Mouse (Mus musculus) brain, embryonic 14.5 days (tissue): Measurements from ENCODE around the gene Pla2g2c. TPM values are rescaled to one million over a fixed set of nuclear protein-coding genes. Genes with fewer than 3 reads are reported as not detected.

Source experiments
- DNase-seq: peaks from one replicate; pipeline ENCODE4 v3.0.0-alpha.2; 2011; ENCODE audit warnings: low read depth
- CTCF ChIP-seq: fragments of 200-500 bp; IDR thresholded peaks from 2 replicates; pipeline ENCODE4 v1.5.1; 2012; ENCODE audit warnings: inconsistent platforms, mild to moderate bottlenecking, moderate library complexity, borderline replicate concordance; ENCODE audit not compliant: insufficient read depth, insufficient read length; ENCODE audit errors: extremely low read depth
- POLR2A ChIP-seq: fragments of 200-500 bp; IDR thresholded peaks from 2 replicates; pipeline ENCODE4 v1.6.1; 2012; ENCODE audit warnings: mild to moderate bottlenecking, inconsistent platforms, borderline replicate concordance; ENCODE audit not compliant: poor library complexity, insufficient read depth, insufficient read length, severe bottlenecking; ENCODE audit errors: extremely low read depth
- polyA plus RNA-seq: library from polyadenylated mRNA; depleted of rRNA; stranded (reverse); fragments of >200 nt; gene quantifications from 2 replicates; pipeline ENCODE4 v1.2.3, GENCODE M21; 2012

The Pla2g2c gene
- polyA plus RNA-seq, 1 experiment = 0.63 TPM

DNA sequence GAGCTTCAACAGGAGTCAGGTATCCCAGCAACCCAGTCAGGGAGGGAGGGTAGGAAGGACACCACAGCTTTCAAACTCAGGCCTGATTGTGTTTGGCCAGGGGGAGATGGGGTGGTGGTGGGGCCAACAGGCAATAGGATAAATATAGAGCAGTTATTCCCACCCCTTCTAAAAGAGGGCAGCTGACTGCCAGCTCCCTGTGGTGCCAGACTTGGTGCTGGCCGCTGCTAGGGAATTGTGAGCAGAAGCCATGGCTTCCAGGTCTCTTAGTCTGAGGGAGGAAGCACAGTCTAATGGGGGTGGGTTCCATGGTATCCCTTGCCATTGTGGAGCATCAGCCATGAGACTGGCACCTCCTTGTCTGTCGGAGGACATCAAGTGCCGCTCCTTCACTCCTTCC lies 29.0 kb downstream of the Pla2g2c start:
- no peak for DNase-seq
- TF ChIP-seq CTCF (no peak), POLR2A (no peak)

DNA sequence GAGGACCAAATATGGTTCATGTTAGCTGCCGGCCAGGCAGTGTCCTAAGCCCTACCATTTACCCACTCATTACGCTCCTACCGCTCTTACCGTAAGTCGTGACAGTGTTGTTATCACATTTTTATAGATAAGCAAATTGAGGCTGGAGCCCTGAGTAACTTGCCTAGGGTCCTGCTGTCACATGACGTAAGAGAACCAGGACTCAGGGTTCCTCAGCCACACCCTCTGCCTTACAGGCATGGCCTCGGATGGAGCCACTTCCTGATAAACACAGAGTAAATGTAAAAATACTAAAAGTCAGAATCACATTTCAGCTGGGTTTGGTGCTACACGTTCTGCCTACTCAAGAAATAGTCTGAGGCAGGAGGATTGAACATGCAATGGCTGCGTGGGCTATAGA lies 29.8 kb downstream of the Pla2g2c start:
- TF ChIP-seq POLR2A (no peak), CTCF (no peak)
- DNase-seq = no peak

DNA sequence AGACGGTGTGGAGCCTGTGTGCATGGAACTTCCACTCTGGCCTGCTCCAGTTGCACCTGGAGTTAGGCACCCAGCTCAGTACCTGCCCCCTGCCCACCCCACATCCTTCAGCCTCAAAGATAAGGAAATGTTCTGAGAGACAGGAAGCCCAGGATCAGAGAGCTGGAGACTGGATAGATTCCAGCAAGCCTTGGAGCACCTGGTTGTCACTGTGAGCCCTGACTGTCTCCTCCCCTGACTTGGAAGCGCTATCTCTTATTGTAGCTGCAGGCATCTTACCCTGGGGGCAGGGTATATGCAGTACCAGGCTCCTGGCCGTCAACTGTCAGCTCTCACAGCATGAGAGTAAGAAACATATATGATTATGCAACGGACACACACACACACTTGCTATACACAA lies 30.8 kb downstream of the Pla2g2c start:
- DNase-seq = peak; percentile 9
- no peak for TF ChIP-seq POLR2A
- TF ChIP-seq CTCF = no peak

DNA sequence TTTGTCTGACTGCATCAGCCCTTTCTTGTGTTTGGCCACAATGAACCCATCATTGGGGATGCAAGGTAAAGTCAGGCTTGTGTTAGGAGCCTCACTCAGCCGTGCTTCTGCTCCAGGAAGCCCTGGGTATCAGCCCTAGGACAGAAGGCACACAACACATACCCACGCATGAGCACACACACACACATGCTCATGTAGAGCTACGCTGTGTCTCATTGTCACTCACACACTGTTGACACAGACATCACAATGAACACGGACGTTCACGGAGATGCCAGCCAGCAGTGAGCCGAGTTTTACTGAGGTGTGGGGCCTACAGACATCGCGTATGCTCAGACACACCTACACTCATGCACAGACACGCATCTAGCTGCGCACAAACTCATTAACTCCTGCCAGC lies 31.4 kb downstream of the Pla2g2c start:
- DNase-seq = peak; percentile 4

DNA sequence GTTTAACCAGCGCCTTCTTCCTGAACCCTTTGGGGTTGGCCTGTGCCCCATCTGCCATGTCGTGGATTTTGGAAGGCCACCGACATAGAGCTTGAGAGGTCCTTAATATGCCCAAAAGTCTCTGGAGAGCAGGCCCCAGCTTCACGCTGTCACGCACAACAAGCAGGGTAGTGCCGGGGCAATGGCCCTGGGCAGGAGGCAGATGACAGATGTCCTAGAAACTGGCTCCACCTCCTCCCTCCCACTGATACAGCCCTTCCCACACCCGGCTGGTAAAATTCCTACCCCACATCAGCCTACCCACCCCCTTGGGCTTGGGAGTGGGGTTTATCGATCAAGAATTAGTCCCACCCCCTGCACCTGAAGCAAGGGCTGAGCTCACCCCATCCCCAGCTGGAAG lies 32.8 kb downstream of the Pla2g2c start, which contains the start of gene Pla2g2f:
Gene Pla2g2f (minus strand): TSS at position 211 of the 400 bp plus-strand sequence.
- TF ChIP-seq CTCF = no peak
- no peak for TF ChIP-seq POLR2A
- DNase-seq = no peak

More for the DNA sequence above, 31.4 kb downstream of the Pla2g2c start:
- no peak for TF ChIP-seq POLR2A
- TF ChIP-seq CTCF = no peak

DNA sequence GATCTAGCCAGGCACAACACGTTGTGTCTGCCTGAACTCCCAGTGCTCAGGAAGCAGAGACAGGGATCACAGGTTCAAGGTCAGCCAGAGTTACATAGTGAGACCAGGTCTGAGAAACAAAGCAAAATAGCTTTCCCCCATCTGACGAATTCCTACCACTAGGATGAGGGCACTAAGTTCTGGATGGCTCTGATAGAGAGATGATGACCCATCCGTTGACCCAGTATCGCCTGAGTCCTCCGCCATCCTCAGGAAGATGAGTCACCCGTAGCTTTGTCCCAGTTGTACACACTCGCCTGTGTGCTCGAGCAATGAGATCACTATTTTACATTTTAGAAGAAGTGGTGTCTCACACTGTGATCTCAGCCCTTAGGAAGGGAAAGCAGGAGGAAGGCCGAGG lies 37.7 kb downstream of the Pla2g2c start:
- TF ChIP-seq CTCF (no peak), POLR2A (no peak)
- DNase-seq = no peak

DNA sequence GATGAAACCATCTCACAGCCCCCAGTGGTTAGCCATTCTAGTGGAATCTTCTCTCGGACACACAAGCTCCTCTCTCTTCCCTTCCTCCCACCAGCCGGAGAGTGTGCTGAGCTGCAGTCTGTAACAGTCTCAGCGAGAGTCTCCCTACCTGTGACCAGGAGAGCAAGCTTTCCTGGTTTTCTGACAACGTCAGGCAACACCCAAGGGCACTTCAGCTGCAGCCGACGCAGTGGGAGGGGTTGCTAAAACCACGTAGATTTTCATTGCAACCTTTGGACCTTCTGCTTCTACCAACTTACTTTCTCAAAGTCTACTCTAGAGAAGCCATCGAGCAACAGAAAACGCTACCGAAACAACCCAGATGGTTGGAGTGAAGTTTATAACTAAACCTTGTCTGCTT lies 47.4 kb downstream of the Pla2g2c start:
- DNase-seq = no peak
- TF ChIP-seq POLR2A (no peak), CTCF (no peak)

DNA sequence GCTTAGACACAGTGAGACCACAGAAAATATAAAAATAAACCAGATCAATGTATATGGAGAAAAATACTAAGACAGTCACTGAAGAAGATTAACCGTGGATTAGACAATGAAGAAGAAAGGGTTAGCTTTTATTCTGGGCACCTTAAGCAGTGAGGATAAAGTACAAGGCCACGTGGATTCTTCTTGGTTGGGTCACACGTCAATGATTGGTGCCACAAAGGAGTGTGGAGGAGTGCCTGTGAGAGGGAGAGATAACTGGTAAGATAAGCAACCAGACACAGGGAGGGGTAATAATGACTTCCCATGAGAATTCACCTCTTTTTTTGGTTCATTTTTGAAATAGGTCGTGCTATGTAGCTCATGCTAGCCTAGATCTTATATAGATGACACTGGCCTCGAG lies 47.8 kb downstream of the Pla2g2c start:
- TF ChIP-seq CTCF (no peak), POLR2A (no peak)
- DNase-seq = no peak

DNA sequence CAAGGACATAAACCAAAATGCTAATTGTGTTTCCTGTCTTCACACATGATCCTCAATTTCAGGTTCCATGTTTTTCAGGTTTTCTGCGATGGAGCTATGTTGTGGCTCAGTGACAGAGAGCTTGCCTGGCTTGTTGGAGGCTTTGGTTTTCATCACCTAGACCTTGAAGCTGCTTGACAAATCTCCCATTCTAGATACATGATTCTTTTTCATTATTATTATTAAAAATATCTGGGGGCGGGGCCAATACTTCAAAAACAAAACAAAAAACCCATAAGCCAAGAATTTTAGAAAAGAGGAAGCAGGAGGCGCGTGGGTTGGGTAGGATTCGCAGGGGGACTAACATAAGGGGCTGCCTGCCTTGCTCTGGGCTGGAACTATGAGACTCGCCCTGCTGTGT lies 50.8 kb downstream of the Pla2g2c start, which contains the start of gene Pla2g2d:
Gene Pla2g2d (plus strand): TSS at position 301 of the 400 bp plus-strand sequence.
- no peak for DNase-seq
- TF ChIP-seq POLR2A (no peak), CTCF (no peak)

DNA sequence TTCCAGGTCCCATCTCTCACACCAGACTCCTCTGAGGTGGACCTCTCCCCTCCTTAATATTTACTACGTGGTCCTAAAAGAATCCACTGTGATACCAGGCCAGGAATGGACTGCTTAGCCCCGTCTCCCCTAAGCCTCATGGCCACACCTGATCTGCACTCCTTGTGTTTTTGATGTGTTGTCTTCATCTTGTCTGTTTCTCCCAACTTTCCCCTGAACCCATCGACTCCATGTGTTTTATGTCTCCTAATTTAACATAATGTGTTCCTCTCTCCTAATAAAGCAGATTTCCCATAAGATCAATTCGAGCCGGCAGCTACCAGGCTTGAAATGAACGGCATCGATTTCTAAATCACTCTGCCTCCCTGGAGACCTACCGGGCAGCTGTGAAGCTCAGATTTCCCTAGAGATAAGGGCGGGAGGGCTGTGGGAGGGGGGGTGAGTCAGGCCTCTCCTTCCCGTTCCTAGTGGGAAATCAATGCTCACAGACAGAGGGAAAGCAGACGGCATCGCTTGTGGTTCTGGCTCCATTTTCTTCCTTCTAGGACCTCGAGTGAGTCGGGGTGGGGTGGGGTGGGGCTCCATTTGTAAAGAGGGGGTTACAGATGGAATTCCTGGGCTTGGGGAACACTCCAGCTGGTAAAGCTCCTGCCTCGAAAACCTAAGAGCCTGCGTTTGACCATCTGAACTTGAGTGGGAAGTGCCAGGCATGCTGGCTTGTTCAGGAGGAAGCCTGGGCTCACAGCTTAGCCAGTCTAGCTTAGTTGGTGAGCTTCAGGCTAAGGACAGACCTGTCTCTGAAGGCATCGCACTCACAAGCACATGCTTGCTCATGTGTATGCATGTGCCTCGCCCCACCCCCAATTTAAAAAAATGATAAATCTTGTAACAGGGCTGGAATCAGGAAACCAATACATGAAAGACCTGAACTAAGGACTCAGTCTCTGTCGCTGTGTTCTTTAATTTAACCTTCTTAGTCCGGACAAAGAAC lies 53.1 kb downstream of the Pla2g2c start:
- TF ChIP-seq POLR2A (no peak), CTCF (no peak)

DNA sequence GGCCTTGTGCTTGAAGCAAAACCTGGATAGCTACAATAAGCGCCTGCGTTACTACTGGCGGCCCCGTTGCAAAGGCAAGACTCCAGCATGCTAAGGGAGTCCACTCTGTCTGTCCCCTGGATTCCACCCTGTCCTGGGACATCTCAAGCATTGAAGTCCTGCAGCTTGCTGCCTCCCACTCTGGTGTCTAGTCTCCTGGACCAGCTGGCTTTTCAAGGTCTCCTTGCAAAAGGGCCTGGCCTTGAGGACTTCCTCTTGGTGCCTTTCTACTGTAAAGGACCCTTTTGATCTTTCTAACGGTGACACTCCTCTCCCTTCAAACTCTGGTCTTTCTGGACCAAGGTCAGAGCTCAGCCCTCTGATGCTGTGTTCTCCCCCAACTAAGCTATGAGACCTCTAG lies 55.7 kb downstream of the Pla2g2c start:
- TF ChIP-seq POLR2A (no peak), CTCF (no peak)
- DNase-seq = no peak

More for the DNA sequence above, 53.1 kb downstream of the Pla2g2c start:
- peak; percentile 55 for DNase-seq

DNA sequence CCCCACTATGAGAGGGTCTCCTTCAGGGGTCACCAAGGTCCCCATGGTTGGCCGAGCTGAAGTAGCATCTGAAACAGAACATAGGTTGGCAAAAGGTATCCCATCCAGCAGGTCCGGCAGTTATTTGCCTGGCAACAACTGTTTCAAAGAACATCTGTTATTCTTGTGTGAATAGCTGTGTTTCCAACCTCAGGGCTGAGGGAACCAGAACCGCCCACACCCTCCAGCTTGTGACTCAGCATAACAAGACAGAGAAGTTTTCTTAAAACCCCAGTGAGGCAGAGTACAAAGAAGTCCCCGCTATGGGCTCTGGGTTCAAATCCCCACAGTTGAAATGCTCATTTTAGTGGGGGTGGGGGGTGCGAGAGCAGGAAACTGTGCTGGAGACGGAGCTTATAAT lies 57.5 kb downstream of the Pla2g2c start:
- DNase-seq = no peak
- TF ChIP-seq CTCF (no peak), POLR2A (no peak)

DNA sequence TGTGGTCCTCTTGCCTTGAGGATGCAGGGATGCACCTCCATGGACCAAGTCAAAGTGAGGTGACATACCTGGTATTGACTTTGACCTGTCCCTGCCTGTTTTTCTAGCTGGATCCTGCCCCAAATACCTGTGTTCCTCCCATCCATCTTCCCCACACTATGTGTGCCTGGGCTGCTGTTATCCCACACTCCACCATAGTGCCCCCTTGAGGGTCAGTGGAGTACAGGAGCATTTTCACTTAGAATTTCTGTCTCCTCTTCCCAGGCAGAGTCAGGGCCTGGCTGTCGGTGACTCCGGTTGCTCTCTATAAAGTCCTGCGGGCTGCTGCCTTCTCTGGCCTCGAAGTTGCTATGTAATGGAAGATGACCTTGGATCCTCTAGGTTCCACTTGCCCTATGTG lies 61.1 kb downstream of the Pla2g2c start:
- TF ChIP-seq POLR2A (no peak), CTCF (no peak)
- DNase-seq = no peak

DNA sequence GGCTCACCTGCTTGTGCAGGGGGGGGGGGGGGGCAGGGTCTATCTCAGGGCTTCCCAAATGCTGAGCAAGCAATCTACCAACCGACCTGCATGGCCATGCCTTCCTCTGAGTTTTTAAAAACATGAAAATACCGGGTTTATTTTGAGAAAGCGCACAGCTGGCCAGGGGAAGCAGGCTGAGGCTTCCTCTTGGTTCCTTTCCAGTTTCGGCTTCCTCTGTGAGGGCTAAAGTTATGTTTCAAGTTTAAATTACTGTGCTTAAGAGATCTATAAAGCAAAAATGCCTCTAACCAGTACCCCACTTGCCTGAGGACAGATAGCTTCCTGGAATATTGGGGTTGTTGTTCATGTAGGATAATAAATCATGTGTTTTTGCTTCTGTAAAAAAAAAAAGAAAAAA lies 61.5 kb downstream of the Pla2g2c start:
- TF ChIP-seq CTCF = no peak
- TF ChIP-seq POLR2A = no peak
- no peak for DNase-seq

DNA sequence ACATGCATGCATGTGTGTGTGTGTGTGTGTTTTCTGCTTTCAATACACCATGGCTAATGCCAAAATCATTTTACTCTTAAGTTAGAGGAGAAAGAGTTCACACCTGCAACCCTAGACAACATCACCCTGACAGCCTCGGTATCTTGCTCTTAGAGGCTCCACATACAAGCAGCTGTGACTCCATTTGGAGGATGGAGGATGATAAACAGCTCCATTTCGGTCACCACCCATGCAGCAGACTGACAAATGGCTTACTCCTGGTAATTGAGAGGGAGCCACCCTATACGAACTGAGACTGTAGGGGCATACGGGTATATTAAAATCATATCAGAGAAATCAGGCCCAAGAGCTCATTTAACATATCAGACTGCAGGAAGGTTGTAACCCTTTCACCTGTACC lies 63.8 kb downstream of the Pla2g2c start:
- no peak for TF ChIP-seq POLR2A
- TF ChIP-seq CTCF = no peak
- no peak for DNase-seq

DNA sequence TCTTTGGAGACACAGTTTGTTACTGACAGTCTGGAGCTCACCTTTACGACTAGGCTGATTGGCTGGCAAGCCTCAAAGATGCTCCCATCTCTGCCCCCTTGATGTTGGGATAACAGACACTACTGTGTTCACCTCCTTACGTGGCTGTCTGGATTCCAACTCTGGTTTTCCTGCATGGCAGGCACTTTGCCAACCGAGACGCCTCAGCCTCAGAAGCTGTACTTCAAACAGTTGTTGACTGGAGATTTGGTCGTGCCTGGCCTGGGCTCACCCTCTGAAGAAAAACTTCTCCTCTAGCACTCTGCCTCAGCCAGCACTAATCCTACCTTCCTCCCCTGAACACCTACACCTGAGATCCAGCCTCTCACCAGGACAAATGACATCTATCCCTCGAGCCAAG lies 66.9 kb downstream of the Pla2g2c start:
- TF ChIP-seq CTCF = no peak
- TF ChIP-seq POLR2A = no peak
- DNase-seq = no peak
